Mouse (Mus musculus) lung, adult 2 months (tissue): Measurements from ENCODE around the gene Ccl20.

ENCODE experiments used
- CTCF ChIP-seq: fragments of 200-500 bp; IDR thresholded peaks from 2 replicates; pipeline ENCODE4 v1.5.1; 2011; ENCODE audit warnings: mild to moderate bottlenecking, low read length, control low read depth; ENCODE audit not compliant: insufficient read depth
- POLR2A ChIP-seq: fragments of 200-500 bp; IDR thresholded peaks from 2 replicates; pipeline ENCODE4 v1.6.1; 2011; ENCODE audit warnings: low read depth, mild to moderate bottlenecking, control low read depth, low read length, borderline replicate concordance; ENCODE audit errors: extremely low read depth

DNA sequence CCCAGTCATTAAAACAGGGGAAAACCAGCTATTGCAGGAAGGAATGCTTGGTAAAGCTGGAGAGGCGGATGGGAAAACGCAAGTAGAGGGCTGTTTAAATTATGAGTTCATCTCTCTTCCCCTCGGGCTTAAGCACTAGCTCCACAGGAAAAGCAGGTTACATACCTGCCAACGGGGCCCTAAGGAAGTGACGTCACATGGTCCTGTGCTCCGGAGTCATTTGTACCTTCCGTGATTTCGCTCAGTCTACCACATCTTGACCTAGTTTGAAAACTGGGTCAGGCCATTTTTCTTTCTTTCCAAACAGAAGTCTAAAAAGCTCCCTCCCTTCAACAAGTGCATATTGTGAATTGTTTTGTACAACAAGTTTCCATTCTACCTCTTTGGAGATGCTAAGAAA, 21.3 kb downstream of the Ccl20 start:
- TF ChIP-seq POLR2A (no peak), CTCF (no peak)
